Mouse (Mus musculus): ENCODE results near the gene Ubqln1. TPM values are rescaled to one million over a fixed set of nuclear protein-coding genes. Genes with fewer than 3 reads are reported as not detected.

The Ubqln1 gene
- total RNA-seq (2021): 10 to 100 TPM; 49.0 to 51.9 TPM
- long read RNA-seq, experiment 1, transcript Ubqln1-201 (11 exons, 3,686 nt): minor isoform, 19 of 73 reads
- long read RNA-seq, experiment 1, transcript Ubqln1-202 (10 exons, 3,561 nt): major isoform, 44 of 73 reads
- long read RNA-seq, experiment 1, partial matches to known transcripts: 2 of 73 reads
- long read RNA-seq, experiment 1, other reads (novel, unspliced or antisense): 8 of 73 reads
- long read RNA-seq, experiment 2, transcript Ubqln1-202 (10 exons, 3,561 nt): major isoform, 33 of 59 reads
- long read RNA-seq, experiment 2, transcript Ubqln1-201 (11 exons, 3,686 nt): minor isoform, 14 of 59 reads
- long read RNA-seq, experiment 2, partial matches to known transcripts: 2 of 59 reads
- long read RNA-seq, experiment 2, other reads (novel, unspliced or antisense): 10 of 59 reads

DNA sequence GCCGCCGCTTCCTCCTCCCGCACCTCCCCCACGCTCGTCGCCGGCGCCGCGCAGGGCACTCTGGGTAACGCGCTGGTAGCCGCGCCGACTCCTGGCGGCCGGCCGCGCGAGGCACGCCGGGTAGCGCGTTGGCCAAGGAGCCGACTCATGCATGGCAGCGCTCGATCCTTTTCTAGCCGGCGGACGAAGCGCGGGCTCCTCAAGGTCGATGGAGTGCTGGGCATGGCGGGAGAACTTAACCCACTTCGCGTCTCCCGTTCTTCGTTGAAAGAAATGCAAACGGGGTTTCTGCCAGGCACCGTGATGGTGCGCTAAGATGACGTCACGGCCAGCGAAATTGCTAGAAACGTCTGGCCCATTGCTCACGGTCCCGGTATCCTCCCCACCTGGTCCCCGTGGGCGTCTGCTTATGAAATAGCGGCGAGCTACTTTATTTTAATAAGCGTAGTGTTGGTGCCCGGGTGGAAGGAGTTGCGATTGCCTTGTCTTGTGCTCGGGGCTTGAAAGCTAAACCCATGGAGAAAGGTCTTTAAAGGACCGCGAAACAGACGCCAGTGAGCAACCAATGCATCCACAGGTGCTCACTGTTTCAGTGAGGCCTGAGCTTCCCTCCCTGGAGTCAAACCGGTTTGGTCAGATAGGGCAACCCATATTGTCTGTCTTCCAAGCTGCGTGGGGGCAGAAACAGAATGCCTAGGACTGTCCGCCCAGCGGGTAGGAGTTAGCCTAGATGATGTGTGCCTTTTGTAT is at the start of gene Ubqln1:
TSS of gene Ubqln1 (minus strand) at position 62 of the 750 bp plus-strand sequence.
- peak; percentile 33 for TF ChIP-seq CTCF (IDR thresholded peaks at IDR 0.05)
- peak; percentile 94 for DNase-seq
- H3K4me3 ChIP-seq: peak within 1 kb of the TSS; percentile 92
- intact Hi-C loops (cut with DNase I): no loop called here
- peak within 1 kb of the TSS; percentile 98 for H3K27ac ChIP-seq

DNA sequence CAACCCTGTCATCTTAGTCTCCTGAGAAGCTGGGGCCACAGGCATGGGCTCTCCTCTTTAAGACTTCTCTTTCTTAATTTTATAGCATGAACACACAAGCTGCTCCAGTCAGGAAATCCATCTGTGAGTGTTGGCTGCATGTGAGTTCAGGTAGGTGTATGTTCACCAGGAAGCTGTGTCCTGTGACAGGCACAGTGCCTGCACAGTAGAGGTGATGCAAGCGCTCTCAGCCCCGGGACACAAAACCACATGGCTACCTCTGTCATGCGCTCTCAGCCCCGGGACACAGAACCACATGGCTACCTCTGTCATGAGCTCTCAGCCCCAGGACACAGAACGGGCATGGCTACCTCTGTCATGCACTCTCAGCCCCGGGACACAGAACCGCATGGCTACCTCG is 48.1 kb upstream of the Ubqln1 start:
- DNase-seq: no peak
- intact Hi-C loops (cut with DNase I): no loop called here
- H3K27ac ChIP-seq: no peak overlapping the region
- no peak overlapping the region for H3K4me3 ChIP-seq
- no peak for TF ChIP-seq CTCF (IDR thresholded peaks at IDR 0.05)

DNA sequence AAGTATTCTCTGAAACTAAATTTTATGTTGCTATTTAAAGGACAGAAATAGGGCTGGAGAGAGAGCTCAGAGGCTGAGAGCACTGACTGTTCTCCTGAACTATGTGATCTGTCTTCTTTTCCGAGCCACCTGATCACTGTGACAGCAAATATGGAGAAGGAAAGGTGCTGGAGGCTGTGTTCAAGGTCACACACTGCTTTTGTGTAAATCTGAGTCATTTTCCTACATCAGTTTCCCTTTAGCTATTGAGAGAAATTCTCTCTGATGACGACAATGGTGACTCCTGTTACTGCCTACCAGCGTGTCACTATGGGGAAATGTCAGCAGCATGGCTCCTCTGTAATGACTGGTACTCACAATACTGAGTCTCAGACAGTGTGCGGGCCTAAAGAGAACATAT is 46.2 kb upstream of the Ubqln1 start:
- H3K27ac ChIP-seq: no peak overlapping the region
- intact Hi-C loops (cut with DNase I): no loop called here
- DNase-seq: no peak
- no peak overlapping the region for H3K4me3 ChIP-seq
- no peak for TF ChIP-seq CTCF (IDR thresholded peaks at IDR 0.05)

DNA sequence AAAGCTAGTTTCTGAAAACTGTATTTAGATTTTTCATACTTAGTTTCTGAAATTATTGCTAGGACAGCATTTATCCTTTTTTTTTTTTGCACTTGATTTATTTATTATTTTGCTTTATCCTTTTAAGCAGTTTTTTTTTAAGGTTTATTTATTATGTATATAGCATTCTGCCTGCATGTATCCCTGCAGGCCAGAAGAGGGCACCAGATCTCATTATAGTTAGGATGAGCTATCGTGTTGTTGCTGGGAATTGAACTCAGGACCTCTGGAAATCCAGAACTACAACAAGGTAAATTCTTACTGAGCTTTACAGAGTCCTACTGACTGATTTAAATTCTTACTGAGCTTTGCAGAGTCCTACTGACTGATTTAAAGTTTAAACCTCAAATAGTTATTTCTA is 37.8 kb upstream of the Ubqln1 start:
- DNase-seq: no peak
- Histone ChIP-seq H3K27ac (no peak overlapping the region), H3K4me3 (no peak overlapping the region)
- intact Hi-C loops (cut with DNase I): no loop called here
- TF ChIP-seq CTCF (IDR thresholded peaks at IDR 0.05): peak; percentile 55

DNA sequence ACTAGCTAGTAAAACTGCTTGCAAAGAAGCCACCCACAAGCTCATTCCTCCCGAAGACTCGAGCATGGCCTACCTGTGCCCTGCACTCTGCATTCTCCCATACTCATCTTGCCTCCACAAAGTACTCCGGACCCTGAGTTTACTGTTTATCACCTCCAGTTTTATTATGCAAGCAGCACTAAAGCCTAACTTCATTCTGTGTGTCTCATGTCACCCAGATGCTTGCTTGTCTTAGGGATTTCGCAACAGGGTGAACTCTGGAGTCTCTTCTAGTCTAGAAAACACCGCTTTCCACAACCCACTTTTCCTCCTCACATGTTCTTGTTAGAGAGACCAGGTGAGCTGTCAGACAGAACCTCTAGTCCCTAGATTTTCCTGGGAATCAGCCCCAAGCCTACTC is 33.5 kb upstream of the Ubqln1 start:
- no peak overlapping the region for H3K27ac ChIP-seq
- intact Hi-C loops (cut with DNase I): no loop called here
- no peak for TF ChIP-seq CTCF (IDR thresholded peaks at IDR 0.05)
- no peak for DNase-seq
- no peak overlapping the region for H3K4me3 ChIP-seq

DNA sequence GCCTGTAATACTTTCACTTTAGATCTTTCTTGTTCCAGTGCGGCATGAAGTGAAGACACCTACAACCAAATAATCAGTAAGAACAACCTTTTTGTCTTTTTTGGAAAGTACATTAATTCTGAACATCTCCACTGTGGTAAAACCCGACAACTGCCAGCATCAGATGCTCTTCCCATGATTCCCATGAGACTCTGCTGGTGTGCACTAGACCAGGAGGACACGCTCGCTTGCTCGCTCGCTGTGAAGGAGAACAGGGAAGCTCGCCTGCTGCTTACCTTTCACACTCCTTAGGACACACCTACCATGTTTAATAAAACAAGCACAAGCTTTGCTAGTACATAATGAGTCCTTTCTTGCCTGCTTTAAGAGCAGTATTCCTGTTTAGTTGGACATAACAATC is 21.1 kb upstream of the Ubqln1 start:
- DNase-seq: no peak
- intact Hi-C loops (cut with DNase I): no loop called here
- no peak for TF ChIP-seq CTCF (IDR thresholded peaks at IDR 0.05)
- no peak overlapping the region for H3K27ac ChIP-seq
- no peak overlapping the region for H3K4me3 ChIP-seq

DNA sequence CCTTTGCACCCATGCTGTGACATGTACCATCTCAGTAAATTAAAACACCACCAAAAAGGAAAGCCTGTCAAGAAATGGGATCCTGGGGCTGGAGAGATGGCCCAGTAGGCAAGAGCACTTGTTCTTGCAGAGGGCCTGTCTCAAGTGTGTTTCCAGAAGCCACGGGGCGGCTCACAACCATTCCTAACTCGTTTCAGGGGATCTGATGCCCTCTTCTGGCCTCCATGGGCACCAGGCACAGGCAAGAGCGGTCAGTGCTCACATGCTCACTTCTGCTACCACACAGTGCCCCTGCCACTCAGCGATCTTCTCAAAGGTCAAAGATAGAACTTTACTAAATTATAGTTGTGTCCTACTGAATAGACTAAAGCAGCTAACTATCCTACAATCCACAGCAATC is 17.2 kb upstream of the Ubqln1 start:
- intact Hi-C loops (cut with DNase I): loop anchor here (1.0 to 5.0 kb wide), 3 partner anchors 44 to 220 kb away; no protein-coding TSS in a partner anchor
- DNase-seq: peak; percentile 60
- peak; percentile 84 for TF ChIP-seq CTCF (IDR thresholded peaks at IDR 0.05)

DNA sequence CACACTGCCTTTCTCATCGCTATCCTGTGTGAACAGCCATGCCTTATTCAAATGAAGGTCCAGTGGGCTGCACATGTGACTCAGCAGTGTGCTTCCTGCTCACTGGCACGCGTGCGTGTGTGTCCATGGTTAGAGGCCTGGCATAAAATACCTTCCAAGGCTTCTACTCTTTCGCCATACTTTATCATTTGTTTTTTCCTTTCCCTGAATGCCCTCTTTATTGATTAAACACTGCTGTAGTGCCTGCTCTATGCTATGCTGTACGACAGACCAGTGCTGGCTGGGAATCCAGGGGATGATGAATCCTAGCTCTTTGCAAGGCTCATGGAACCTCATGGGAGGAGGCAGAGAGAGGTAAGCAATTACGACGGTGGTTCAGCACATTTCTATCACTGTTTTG is 16.6 kb upstream of the Ubqln1 start:
- intact Hi-C loops (cut with DNase I): loop anchor here (1.0 to 5.0 kb wide), 3 partner anchors 44 to 220 kb away; no protein-coding TSS in a partner anchor
- DNase-seq: no peak
- no peak for TF ChIP-seq CTCF (IDR thresholded peaks at IDR 0.05)
- Histone ChIP-seq H3K27ac (no peak overlapping the region), H3K4me3 (no peak overlapping the region)

More for the DNA sequence above, 17.2 kb upstream of the Ubqln1 start:
- H3K4me3 ChIP-seq: no peak overlapping the region
- no peak overlapping the region for H3K27ac ChIP-seq

DNA sequence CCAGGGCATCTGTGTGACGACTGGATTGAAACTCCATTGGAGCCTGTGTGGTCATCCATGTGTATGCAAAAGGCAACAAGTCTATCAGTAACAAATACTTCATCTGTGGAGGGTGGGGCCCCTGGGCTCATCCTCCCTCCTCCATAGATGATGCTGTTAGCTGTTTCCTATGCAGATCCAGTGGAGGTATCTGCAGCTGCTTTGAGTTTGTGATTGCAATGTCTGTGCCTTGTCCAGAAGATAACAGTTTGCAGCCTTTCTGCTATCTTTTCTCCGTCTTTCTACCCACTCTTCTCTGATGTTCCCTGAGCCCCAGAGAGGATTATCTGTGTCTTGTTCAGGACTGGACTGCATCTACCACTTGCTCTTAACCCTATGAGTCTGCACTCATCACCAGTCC is 13.2 kb upstream of the Ubqln1 start:
- intact Hi-C loops (cut with DNase I): no loop called here
- Histone ChIP-seq H3K27ac (no peak overlapping the region), H3K4me3 (no peak overlapping the region)
- TF ChIP-seq CTCF (IDR thresholded peaks at IDR 0.05): no peak
- no peak for DNase-seq

DNA sequence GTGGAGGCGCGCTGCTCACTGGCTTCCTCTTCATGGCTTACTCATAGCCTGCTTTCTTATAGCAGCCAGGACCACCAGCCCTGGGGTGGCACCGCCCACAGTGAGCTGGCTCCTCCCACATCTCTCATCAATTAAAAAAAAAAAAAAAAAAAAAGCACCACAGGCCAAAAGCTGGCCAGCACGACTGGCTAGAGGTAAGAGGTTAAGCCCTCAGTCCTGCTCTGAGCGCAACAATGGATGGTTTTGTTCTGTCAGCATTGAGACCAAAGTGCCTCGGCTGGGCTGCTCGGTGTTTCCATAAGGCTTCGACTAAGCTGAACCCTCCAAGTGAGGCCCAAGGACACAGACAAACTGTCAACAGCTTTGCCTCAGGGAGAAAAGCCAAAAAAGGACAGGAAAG is 10.2 kb upstream of the Ubqln1 start:
- Histone ChIP-seq H3K27ac (no peak overlapping the region), H3K4me3 (no peak overlapping the region)
- intact Hi-C loops (cut with DNase I): no loop called here
- DNase-seq: no peak
- no peak for TF ChIP-seq CTCF (IDR thresholded peaks at IDR 0.05)

DNA sequence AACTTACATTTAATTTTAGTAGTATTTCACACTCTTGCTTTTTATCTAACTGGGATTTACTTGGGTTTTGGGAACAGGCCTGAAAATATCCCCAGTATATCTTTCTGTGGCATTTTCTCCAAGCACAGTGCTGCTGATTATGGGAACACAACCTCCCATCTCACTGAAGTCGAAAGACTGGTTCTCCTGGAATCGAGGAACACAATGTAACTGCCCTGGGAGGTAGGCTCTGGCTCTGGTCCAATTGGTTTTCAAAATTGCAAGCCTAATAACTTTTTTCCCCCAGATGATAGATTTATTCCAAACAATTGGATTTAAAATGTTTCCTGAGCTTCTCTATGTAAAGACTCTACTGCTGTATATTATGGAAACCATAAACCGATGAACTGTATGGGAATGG is 4.8 kb upstream of the Ubqln1 start:
- Histone ChIP-seq H3K4me3 (no peak overlapping the region), H3K27ac (no peak overlapping the region)
- DNase-seq: no peak
- intact Hi-C loops (cut with DNase I): no loop called here
- no peak for TF ChIP-seq CTCF (IDR thresholded peaks at IDR 0.05)

DNA sequence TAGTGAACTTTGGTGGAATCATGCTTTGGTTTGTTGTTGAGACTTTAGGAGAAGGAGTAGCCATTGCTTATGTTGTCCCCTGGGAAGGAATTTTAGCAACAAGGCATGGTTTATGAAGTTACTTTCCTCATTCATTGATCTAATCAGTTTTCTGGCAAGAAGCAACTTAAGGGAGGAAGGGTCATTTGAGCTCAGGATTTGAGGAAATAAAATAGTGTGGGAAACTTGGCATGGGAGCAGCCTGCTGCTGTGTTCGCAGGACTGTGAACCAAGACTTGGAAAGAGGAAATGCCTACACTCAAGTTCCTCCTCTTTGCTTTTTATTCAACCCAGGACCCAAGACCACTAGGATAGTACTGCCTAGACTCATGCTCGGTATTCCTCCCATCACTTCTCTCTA is 2.1 kb upstream of the Ubqln1 start:
- Histone ChIP-seq H3K27ac (no peak overlapping the region), H3K4me3 (no peak overlapping the region)
- no peak for DNase-seq
- TF ChIP-seq CTCF (IDR thresholded peaks at IDR 0.05): no peak
- intact Hi-C loops (cut with DNase I): no loop called here

DNA sequence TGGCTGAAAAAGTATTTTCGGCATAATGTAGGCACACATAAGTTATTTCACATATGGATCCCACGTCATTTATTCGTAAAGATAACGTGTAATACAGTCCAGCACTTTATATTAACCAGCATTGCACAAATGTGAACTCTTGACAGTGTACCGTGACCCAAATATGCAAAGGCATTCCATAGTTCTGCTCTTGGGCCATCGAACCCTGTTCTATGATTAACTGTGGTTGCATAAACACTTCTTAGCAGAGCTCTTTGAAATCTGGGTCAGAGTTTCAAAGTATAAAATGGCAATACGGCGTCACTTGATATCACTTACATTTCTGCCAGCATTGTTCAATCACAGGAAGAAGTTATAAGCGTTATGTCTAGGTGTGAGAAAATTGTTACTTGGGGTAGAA is 942 bp upstream of the Ubqln1 start:
- Histone ChIP-seq H3K27ac (peak overlapping the region; percentile 98), H3K4me3 (peak overlapping the region; percentile 92)
- intact Hi-C loops (cut with DNase I): no loop called here
- TF ChIP-seq CTCF (IDR thresholded peaks at IDR 0.05): no peak
- DNase-seq: no peak

Data from gastrocnemius, adult 2 months (tissue).